Mouse (Mus musculus): Measurements from ENCODE around the gene Zfpm1. TPM values are rescaled to one million over a fixed set of nuclear protein-coding genes. Genes with fewer than 3 reads are reported as not detected.

Zfpm1 gene
- polyA plus RNA-seq, 1 experiment from 2014 or later, result 7.7 TPM

GRCm38 (mm10) chr8:122368494-122368893 lies 86.6 kb downstream of the Zfpm1 start:
- no peaks in the 10 kb centered on the region for H3K4me1 ChIP-seq (replicated peaks; ENCODE audit: control insufficient read depth, insufficient read depth, low read length)
- H3K4me3 ChIP-seq (ENCODE audit: low read depth, low read length), result no peak overlapping the region
- no peak for ATAC-seq
- no peaks in the 10 kb centered on the region for H3K9me3 ChIP-seq (ENCODE audit: control insufficient read depth)
- no peaks in the 10 kb centered on the region for H3K27me3 ChIP-seq (replicated peaks; ENCODE audit: control insufficient read depth, insufficient read depth, low read length)
- no peak overlapping the region for H3K4me2 ChIP-seq (replicated peaks; ENCODE audit: low read depth)
- H3K9ac ChIP-seq (ENCODE audit: low read depth, low read length), result no peak overlapping the region
- WGBS, result 61% methylated on average over 10 of the region's 10 CpGs
- H3K36me3 ChIP-seq (ENCODE audit: control insufficient read depth, insufficient read depth), result no peaks in the 10 kb centered on the region
- TF ChIP-seq CTCF (IDR thresholded peaks at IDR 0.05; ENCODE audit: low read depth), result no peak
- no peak overlapping the region for H3K27ac ChIP-seq (ENCODE audit: low read depth, low read length)

GRCm38 (mm10) chr8:122369665-122370064 lies 87.7 kb downstream of the Zfpm1 start:
- Histone ChIP-seq H3K9me3 (ENCODE audit: control insufficient read depth) (no peaks in the 10 kb centered on the region), H3K4me3 (ENCODE audit: low read depth, low read length) (no peak overlapping the region), H3K4me1 (replicated peaks; ENCODE audit: control insufficient read depth, insufficient read depth, low read length) (no peaks in the 10 kb centered on the region), H3K36me3 (ENCODE audit: control insufficient read depth, insufficient read depth) (no peaks in the 10 kb centered on the region), H3K9ac (ENCODE audit: low read depth, low read length) (no peak overlapping the region), H3K27ac (ENCODE audit: low read depth, low read length) (no peak overlapping the region), H3K4me2 (replicated peaks; ENCODE audit: low read depth) (no peak overlapping the region), H3K27me3 (replicated peaks; ENCODE audit: control insufficient read depth, insufficient read depth, low read length) (no peaks in the 10 kb centered on the region)
- TF ChIP-seq CTCF (IDR thresholded peaks at IDR 0.05; ENCODE audit: low read depth), result peak; percentile 91
- peak; percentile 50 for ATAC-seq
- 11% methylated on average over 9 of the region's 9 CpGs for WGBS

GRCm38 (mm10) chr8:122371706-122372105 lies 89.8 kb downstream of the Zfpm1 start:
- no peak for TF ChIP-seq CTCF (IDR thresholded peaks at IDR 0.05; ENCODE audit: low read depth)
- H3K9ac ChIP-seq (ENCODE audit: low read depth, low read length), result no peak overlapping the region
- 55% methylated on average over 6 of the region's 6 CpGs for WGBS
- no peaks in the 10 kb centered on the region for H3K4me1 ChIP-seq (replicated peaks; ENCODE audit: control insufficient read depth, insufficient read depth, low read length)
- no peak overlapping the region for H3K4me2 ChIP-seq (replicated peaks; ENCODE audit: low read depth)
- no peaks in the 10 kb centered on the region for H3K9me3 ChIP-seq (ENCODE audit: control insufficient read depth)
- H3K4me3 ChIP-seq (ENCODE audit: low read depth, low read length), result no peak overlapping the region
- no peak for ATAC-seq
- H3K27me3 ChIP-seq (replicated peaks; ENCODE audit: control insufficient read depth, insufficient read depth, low read length), result no peaks in the 10 kb centered on the region
- no peaks in the 10 kb centered on the region for H3K36me3 ChIP-seq (ENCODE audit: control insufficient read depth, insufficient read depth)
- no peak overlapping the region for H3K27ac ChIP-seq (ENCODE audit: low read depth, low read length)

- Histone ChIP-seq H3K36me3 (ENCODE audit: control insufficient read depth, insufficient read depth) (peaks cover 4% of the 10 kb centered on the region), H3K9me3 (ENCODE audit: control insufficient read depth) (no peaks in the 10 kb centered on the region)
These were observed 93.4 kb downstream of the Zfpm1 start for GRCm38 (mm10) chr8:122375320-122375719.

GRCm38 (mm10) chr8:122375751-122376364 lies 93.9 kb downstream of the Zfpm1 start:
- peaks cover 9% of the 10 kb centered on the region for H3K36me3 ChIP-seq (ENCODE audit: control insufficient read depth, insufficient read depth)
- H3K27ac ChIP-seq (ENCODE audit: low read depth, low read length), result peak overlapping the region; percentile 98; the same call in 1 of the 2 replicates
- peak overlapping the region; percentile 76 for H3K4me2 ChIP-seq (replicated peaks; ENCODE audit: low read depth)
- no peaks in the 10 kb centered on the region for H3K9me3 ChIP-seq (ENCODE audit: control insufficient read depth)
- H3K27me3 ChIP-seq (replicated peaks; ENCODE audit: control insufficient read depth, insufficient read depth, low read length), result no peaks in the 10 kb centered on the region
- peak; percentile 4; the same call in 1 of the 2 replicates for ATAC-seq
- TF ChIP-seq CTCF (IDR thresholded peaks at IDR 0.05; ENCODE audit: low read depth), result no peak
- WGBS, result 21% methylated on average over 13 of the region's 13 CpGs
- H3K9ac ChIP-seq (ENCODE audit: low read depth, low read length), result 0 out of 2 replicates have a peak overlapping the region, but pooled peaks have one; percentile 22
- H3K4me3 ChIP-seq (ENCODE audit: low read depth, low read length), result peak overlapping the region; percentile 95
- H3K4me1 ChIP-seq (replicated peaks; ENCODE audit: control insufficient read depth, insufficient read depth, low read length), result 0 out of 2 replicates have a peak, but pooled peaks cover 4% of the 10 kb centered on the region

More at GRCm38 (mm10) chr8:122375320-122375719, 93.4 kb downstream of the Zfpm1 start:
- Histone ChIP-seq H3K27ac (ENCODE audit: low read depth, low read length) (no peak overlapping the region), H3K9ac (ENCODE audit: low read depth, low read length) (no peak overlapping the region), H3K4me1 (replicated peaks; ENCODE audit: control insufficient read depth, insufficient read depth, low read length) (0 out of 2 replicates have a peak, but pooled peaks cover 4% of the 10 kb centered on the region), H3K4me2 (replicated peaks; ENCODE audit: low read depth) (no peak overlapping the region), H3K27me3 (replicated peaks; ENCODE audit: control insufficient read depth, insufficient read depth, low read length) (no peaks in the 10 kb centered on the region), H3K4me3 (ENCODE audit: low read depth, low read length) (no peak overlapping the region)
- no peak for ATAC-seq
- TF ChIP-seq CTCF (IDR thresholded peaks at IDR 0.05; ENCODE audit: low read depth), result no peak
- WGBS, result 94% methylated on average over 7 of the region's 7 CpGs

- Histone ChIP-seq H3K4me2 (replicated peaks; ENCODE audit: low read depth) (peak within 1 kb of the TSS; percentile 76), H3K4me1 (replicated peaks; ENCODE audit: control insufficient read depth, insufficient read depth, low read length) (0 out of 2 replicates have a peak, but pooled peaks cover 4% of the 10 kb centered on the region), H3K27ac (ENCODE audit: low read depth, low read length) (peak within 1 kb of the TSS; percentile 98), H3K36me3 (ENCODE audit: control insufficient read depth, insufficient read depth) (peaks cover 14% of the 10 kb centered on the region), H3K27me3 (replicated peaks; ENCODE audit: control insufficient read depth, insufficient read depth, low read length) (no peaks in the 10 kb centered on the region), H3K4me3 (ENCODE audit: low read depth, low read length) (peak within 1 kb of the TSS; percentile 95), H3K9ac (ENCODE audit: low read depth, low read length) (peak within 1 kb of the TSS; percentile 95), H3K9me3 (ENCODE audit: control insufficient read depth) (no peaks in the 10 kb centered on the region)
- TF ChIP-seq CTCF (IDR thresholded peaks at IDR 0.05; ENCODE audit: low read depth), result peak; percentile 67
- under 1% methylated on average over 78 of the region's 107 CpGs for WGBS
- ATAC-seq, result peak; percentile 93
These were observed 94.7 kb downstream of the Zfpm1 start, which contains the start of gene Zc3h18 for GRCm38 (mm10) chr8:122376365-122377231. Zc3h18 (plus strand) TSS chr8:122376609.
